Mouse (Mus musculus): ENCODE data around the gene Tnk2. TPM values are rescaled to one million over a fixed set of nuclear protein-coding genes. Genes with fewer than 3 reads are reported as not detected.

The Tnk2 gene
- polyA plus RNA-seq (2017; shearing (Covaris generic)): 10 to 100 TPM; 15.7 to 24.1 TPM

GRCm38 (mm10) chr16:32643661-32644061 is at the start of gene Tnk2:
Gene Tnk2 (plus strand): TSS chr16:32643874.

GRCm38 (mm10) chr16:32608712-32609400 is 34.8 kb upstream of the Tnk2 start, which contains the start of gene Tfrc:
Gene Tfrc (plus strand): TSS chr16:32608920.

Other genes starting within 250 kb of the Tnk2 start
- gene Tm4sf19, start 243.4 kb upstream of the Tnk2 start, polyA plus RNA-seq (2017; shearing (Covaris generic)): not detected
- 1 to 10 TPM; 1.3 to 1.8 TPM for gene Tctex1d2, start 224.2 kb upstream of the Tnk2 start, polyA plus RNA-seq (2017; shearing (Covaris generic))
- 1 to 10 TPM; 6.8 to 9.6 TPM for gene Pcyt1a, start 213.0 kb upstream of the Tnk2 start, polyA plus RNA-seq (2017; shearing (Covaris generic))
- not detected for gene Slc51a, start 156.0 kb upstream of the Tnk2 start, polyA plus RNA-seq (2017; shearing (Covaris generic))
- under 1 TPM in 1 of 2 experiments, not detected in 1; 0.16 TPM for gene Zdhhc19, start 147.6 kb upstream of the Tnk2 start, polyA plus RNA-seq (2017; shearing (Covaris generic))
- 10 to 100 TPM; 34.8 to 49.1 TPM for gene Tfrc, start 35.0 kb upstream of the Tnk2 start, polyA plus RNA-seq (2017; shearing (Covaris generic))
- under 1 TPM; 0.32 to 0.44 TPM for gene Muc4, start 92.0 kb downstream of the Tnk2 start, polyA plus RNA-seq (2017; shearing (Covaris generic))
- gene Muc20, start 153.6 kb downstream of the Tnk2 start, polyA plus RNA-seq (2017; shearing (Covaris generic)): 1 to 10 TPM in 1 of 2 experiments, under 1 TPM in 1; 0.93 to 9.7 TPM
- not detected for gene Smbd1, start 166.6 kb downstream of the Tnk2 start, polyA plus RNA-seq (2017; shearing (Covaris generic))
- gene Fyttd1, start 233.6 kb downstream of the Tnk2 start, polyA plus RNA-seq (2017; shearing (Covaris generic)): 10 to 100 TPM; 50.1 to 78.3 TPM
- gene Rubcn, start 233.9 kb downstream of the Tnk2 start, polyA plus RNA-seq (2017; shearing (Covaris generic)): 10 to 100 TPM; 11.0 to 11.2 TPM

Data from activated CD4-positive, CD25-positive, alpha-beta regulatory T cell (primary cell).